In genomic region chr5:124189572-124189981, GRCm38 (mm10) we compare ENCODE assay signal across 15 mouse cellular contexts. TPM values are rescaled to one million over a fixed set of nuclear protein-coding genes. Genes with fewer than 3 reads are reported as not detected.
DNase-seq lines count a peak whose midpoint lies in the region; ATAC-seq and TF ChIP-seq lines count a peak whose summit lies in the region.
"Had no signal": no experiment of that assay in that cellular context is flagged by ENCODE, and none has a peak within 500 bp of the region (broad histone marks: within the 10 kb centered on the region; RNA-seq: fewer than 3 reads in every experiment).

No protein-coding gene starts in this region.

- in situ Hi-C loops in Patski (cut with MboI; ENCODE audit: low pct_unique_long_range_greater_than_20kb): no loop called here

- no peak overlapping the region for H3K4me3 ChIP-seq in layer of hippocampus, adult 2 months
- H3K4me3 ChIP-seq in liver, embryonic 14.5 days (ENCODE audit: insufficient read depth in 1 of 2, low read depth in 2 of 2, low read length in 2 of 2): no peak overlapping the region
- H3K4me3 ChIP-seq: forebrain, embryonic 13.5 days had no signal

- TF ChIP-seq EP300 in liver, embryonic 14.5 days (IDR thresholded peaks at IDR 0.05; ENCODE audit: low read depth): no peak

- peak overlapping the region; percentile 97 for H3K27ac ChIP-seq in layer of hippocampus, adult 2 months
- no peak overlapping the region; the same call in 1 of the 2 replicates for H3K27ac ChIP-seq in liver, embryonic 14.5 days
- H3K27ac ChIP-seq: forebrain, embryonic 13.5 days had no signal

- peaks cover 10 to 21% of the 10 kb centered on the region in 2 experiments for H3K4me1 ChIP-seq in liver, embryonic 14.5 days (replicated peaks; ENCODE audit: control insufficient read depth in 2 of 2, insufficient read depth in 2 of 2, low read length in 1 of 2)

- H3K4me2 ChIP-seq in liver, embryonic 14.5 days (ENCODE audit: low read depth): peak overlapping the region; percentile 13; the same call in 1 of the 2 replicates
- H3K4me2 ChIP-seq: forebrain, embryonic 13.5 days; midbrain, embryonic 11.5 days had no signal

- DNase-seq in cerebellum, adult 11-12 months: peak; percentile 22
- no peak for DNase-seq in cerebellum, adult 9-10 months
- DNase-seq in layer of hippocampus, adult 2 months (ENCODE audit: low spot score in 2 of 2): no peak
- DNase-seq in layer of hippocampus, adult 18-20 months (ENCODE audit: low spot score in 2 of 2): no peak
- DNase-seq in Patski (ENCODE audit: low read depth, low spot score): no peak
- no peak for DNase-seq in liver, embryonic 14.5 days (ENCODE audit: low read depth in 3 of 3, low spot score in 3 of 3)
- DNase-seq in embryo, embryonic 9.5 days (ENCODE audit: extremely low spot score): no peak
- no peak for DNase-seq in retina, postnatal 1 day
- DNase-seq: adrenal gland, postnatal 10 days; gastrocnemius, postnatal 25 days; kidney, postnatal 10 days; lung, adult 18-20 months; thymus, postnatal 14 days had no signal

- no peaks in the 10 kb centered on the region for H3K27me3 ChIP-seq in Patski
- H3K27me3 ChIP-seq in liver, embryonic 14.5 days (ENCODE audit: control insufficient read depth, insufficient read depth, low read length): no peaks in the 10 kb centered on the region
- H3K27me3 ChIP-seq: forebrain, embryonic 13.5 days had no signal

- ATAC-seq in Patski: peak; percentile 63
- peak; percentile 71 for ATAC-seq in liver, embryonic 14.5 days (ENCODE audit: insufficient read depth)
- ATAC-seq: forebrain, embryonic 13.5 days had no signal

- TF ChIP-seq CTCF in layer of hippocampus, adult 2 months (conservative IDR thresholded peaks at IDR 0.05): no peak
- no peak for TF ChIP-seq CTCF in Patski (IDR thresholded peaks at IDR 0.05)
- TF ChIP-seq CTCF in liver, embryonic 14.5 days (IDR thresholded peaks at IDR 0.05; ENCODE audit: low read depth): no peak

- H3K36me3 ChIP-seq in liver, embryonic 14.5 days (replicated peaks; ENCODE audit: control insufficient read depth, insufficient read depth, low read depth): no peaks in the 10 kb centered on the region

- CTCF ChIA-PET in Patski (lab: Charles Lee): interaction anchor here (1.0 to 2.3 kb wide), 3 partner anchors 18 to 34 kb away, joined by 3 to 7 read pairs (median 3); no protein-coding TSS in a partner anchor

- no peaks in the 10 kb centered on the region for H3K9me3 ChIP-seq in liver, embryonic 14.5 days (ENCODE audit: control insufficient read depth, low read length)
- H3K9me3 ChIP-seq: forebrain, embryonic 13.5 days had no signal

- POLR2A ChIA-PET in Patski (lab: Charles Lee): no interaction called here

- WGBS in liver, embryonic 14.5 days (ENCODE audit: insufficient replicate concordance): 30% methylated on average over 4 of the region's 4 CpGs

- H3K9ac ChIP-seq in liver, embryonic 14.5 days (replicated peaks): no peak overlapping the region
- H3K9ac ChIP-seq: forebrain, embryonic 13.5 days had no signal

RNA-seq across cellular contexts. Expression of gene Pitpnm2, which starts 60.0 kb away (rescaled TPM):
- total RNA-seq in layer of hippocampus, adult 2 months (2021): 100 to 1,000 TPM; 379 to 394 TPM
- total RNA-seq in layer of hippocampus, adult 18-20 months (2021): 100 to 1,000 TPM; 315 to 325 TPM
- polyA plus RNA-seq in Patski (2021): 33.3 TPM
- polyA plus RNA-seq in liver, embryonic 14.5 days (2012; rRNA removed): 4.7 and 5.8 TPM in 2 replicates
- 1.9 and 2.1 TPM in 2 replicates for polyA plus RNA-seq in liver, embryonic 14.5 days (2014; fragmentation: Nextera tagmentation; extraction: Ambion mirVana)
